Mouse (Mus musculus) layer of hippocampus, adult 9-10 months (tissue): ENCODE data around the gene Deup1.

ENCODE experiments used
- DNase-seq: peaks from one replicate; pipeline ENCODE4 v3.0.0; 2022; ENCODE audit warnings: low spot score

Deup1 gene

DNA sequence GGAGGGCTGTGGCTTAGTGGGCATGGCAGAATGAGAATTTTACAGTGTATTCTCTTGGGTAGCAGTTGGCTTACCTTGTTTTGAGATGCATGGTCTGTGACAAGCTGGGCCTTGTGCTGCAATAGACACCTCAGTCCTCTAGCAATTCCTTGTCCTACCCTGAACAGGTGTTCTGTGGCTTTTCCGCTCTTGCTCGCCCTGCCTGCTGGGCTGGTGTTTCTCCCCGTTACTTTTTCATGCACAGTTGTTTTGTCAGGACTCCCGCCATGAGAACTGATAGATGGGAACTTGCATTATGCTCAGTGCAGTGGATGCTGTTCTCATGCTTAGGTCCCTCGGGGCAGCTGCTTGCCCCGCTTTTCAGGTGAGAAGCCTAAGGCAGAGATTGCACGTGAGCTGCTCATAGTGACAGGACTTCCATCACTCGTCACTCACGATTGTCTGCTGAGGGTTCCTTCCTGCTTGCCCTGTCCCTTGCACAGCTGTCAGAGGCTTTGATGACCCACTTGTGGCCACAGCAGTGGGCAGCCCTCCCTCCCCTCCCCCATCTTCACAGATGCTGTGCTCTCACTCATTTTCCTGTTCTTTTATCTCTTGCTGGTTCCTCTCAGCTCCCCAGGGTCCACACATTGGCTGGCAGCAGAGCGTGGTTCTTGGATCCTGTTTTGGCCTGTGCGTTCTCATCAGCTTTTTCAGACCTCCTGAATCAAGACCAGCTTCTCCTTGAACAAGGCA, 94.2 kb downstream of the Deup1 start:
- no peak for DNase-seq

DNA sequence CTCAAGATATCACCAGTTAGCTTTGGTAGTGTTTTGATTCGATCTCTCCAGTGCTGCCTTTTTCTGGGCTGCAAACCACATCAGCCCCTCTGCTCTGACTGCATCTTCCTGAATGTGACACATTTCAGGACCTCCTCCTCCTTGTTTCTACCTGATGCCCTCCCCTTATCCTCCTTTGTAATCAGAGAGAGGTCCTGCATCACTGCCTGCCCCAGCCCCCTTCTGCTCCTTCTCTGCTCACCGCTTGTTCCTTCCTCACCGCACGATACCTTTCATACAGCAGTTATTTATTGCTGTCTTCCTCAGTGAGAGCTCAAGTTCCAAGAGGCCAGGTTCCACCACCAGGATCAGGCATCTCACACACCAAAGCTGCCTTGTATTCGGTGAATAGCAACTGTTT, 96.5 kb downstream of the Deup1 start:
- DNase-seq, result no peak

DNA sequence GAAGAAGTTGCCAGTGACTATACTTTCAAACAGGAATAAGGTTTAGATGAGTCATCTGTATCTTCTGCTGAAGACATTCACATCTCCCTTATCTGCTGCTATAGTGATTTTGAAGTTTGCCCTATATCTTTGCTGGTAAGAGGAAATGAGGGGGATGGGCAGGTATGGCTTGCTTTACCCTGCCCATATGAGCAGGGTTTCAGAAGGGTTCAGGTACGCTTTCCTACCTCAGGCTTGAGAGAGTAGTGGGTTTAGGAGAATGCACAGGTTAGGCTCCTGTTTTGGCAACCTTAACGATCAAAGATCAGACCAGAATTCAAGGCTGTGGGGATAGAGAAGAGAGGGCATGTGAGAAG, 97.8 kb downstream of the Deup1 start:
- no peak for DNase-seq

DNA sequence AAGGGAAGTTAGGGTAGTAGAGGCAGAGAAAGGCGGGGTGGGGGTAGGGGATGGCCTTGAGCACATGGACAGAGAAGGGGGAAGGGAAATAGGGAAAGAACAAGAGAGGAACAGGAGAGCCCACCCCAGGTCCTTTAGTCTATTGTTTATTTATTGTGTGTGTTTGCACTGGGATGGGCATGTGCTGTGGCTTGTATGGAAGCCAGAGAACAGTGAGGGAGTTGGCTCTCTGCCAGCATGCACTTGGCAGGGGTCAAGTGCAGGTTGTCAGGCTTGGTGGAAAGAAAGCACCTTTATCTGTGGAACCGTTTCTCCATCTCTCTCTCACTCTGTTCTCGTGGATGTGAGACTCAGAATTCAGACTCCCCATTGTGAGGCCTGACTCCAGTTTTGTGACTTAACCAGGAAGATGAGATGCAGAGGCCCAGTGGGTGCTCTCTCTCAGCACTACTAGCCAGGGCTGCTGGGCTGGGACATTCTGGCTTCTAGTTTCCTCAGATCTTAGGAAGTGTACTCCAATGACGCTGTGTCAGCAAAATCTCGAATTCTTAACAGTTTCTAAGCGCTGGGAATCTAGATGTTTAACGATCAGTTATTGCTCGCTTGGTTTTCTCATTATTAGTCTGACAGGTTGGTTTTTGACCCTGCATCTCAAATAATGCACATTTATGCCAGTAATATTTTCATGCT, 98.3 kb downstream of the Deup1 start:
- no peak for DNase-seq

DNA sequence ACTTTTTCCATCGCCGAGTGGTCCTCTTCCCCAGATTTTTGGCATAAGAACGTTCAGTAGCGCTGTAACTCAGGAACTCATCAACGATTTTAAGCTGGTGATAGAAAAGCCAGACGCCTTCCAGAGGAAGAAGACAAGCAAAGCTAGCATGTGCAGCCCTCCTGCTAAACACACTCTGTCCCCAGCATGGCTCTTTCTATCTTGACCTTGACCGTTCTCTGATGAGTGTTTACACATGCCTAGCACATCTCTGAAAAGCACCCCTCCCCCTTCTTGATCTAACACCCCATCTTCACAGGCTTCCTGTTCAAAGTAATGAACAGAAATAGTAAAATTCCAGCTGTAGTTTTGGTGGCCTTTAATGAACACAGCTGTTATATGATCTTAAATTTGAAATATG, 99.4 kb downstream of the Deup1 start:
- DNase-seq, result no peak

DNA sequence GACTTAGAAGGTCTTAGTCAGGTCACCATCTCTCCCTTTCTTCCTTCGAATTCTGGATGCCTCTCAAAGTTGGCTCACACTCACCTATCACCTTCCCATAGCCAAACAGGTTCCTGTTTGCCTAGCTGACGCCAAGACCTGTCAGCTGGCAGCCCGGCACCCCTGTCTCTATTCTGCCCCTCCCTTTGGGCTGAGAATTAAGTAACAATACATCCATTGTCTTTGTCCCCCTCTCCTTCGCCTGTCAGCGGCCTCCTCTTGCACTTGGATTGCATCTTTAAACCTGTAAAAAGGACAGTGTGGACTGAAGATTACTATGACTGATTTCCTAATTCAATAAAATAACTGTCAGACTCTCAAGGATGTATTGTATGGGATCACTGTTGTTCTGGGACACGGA, 99.9 kb downstream of the Deup1 start:
- no peak for DNase-seq

DNA sequence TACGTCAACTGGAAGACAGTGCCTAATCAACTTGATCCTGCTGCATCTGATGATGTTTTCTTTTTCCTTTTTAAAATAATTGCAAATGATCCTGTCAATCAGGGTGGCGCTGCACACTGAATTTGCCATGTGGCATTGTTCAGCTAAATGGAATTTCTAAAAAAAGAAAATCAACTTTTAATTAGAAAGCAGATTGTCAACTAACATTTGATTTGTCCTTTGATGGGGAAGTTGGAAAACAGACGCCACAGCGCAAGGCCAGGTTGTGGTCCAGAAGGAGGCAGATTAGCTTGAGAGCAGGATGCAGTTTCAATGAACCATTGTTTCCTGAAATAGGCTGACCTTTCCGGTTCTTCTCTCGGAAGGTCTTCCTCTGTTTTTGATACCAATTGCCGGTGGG, 101.2 kb downstream of the Deup1 start:
- no peak for DNase-seq

DNA sequence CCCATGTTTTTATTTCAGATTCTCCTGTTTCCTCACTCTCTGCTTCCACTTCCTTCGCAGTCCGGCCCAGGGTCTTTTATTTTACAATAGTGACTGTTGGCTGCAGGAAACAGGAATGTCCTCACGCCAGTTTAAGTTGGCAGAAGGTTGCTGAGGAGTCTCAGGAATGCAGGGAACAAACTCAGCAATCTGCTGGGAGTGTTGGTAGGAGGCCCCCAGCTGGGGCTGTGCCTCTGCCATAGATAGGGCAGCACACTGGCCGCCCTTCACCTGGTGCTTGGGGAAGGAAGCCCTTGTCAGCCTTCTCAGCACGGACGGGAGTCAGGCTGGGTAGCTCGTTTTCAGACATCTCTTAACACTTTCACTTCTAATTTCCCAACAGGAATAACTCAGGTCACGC, 102.5 kb downstream of the Deup1 start:
- no peak for DNase-seq

DNA sequence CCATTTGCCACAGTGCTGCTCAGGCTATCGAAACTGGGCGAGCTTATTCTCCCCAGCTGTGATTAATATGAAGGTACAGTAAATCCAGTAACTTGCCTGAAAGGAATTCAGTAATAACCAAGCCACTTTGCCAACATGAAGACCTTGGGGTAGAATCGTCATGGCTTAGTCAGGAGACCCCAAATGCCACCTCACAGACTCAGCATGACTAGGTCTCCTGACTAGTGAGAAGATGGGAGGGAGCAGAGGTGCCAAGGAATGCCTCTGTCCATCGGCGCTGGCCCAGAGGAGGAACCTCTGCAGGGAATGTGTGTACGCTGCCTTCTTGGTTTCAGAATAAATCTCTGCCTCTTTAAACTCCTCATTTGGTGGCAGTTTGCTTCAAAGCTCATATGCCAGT, 104.1 kb downstream of the Deup1 start:
- no peak for DNase-seq

DNA sequence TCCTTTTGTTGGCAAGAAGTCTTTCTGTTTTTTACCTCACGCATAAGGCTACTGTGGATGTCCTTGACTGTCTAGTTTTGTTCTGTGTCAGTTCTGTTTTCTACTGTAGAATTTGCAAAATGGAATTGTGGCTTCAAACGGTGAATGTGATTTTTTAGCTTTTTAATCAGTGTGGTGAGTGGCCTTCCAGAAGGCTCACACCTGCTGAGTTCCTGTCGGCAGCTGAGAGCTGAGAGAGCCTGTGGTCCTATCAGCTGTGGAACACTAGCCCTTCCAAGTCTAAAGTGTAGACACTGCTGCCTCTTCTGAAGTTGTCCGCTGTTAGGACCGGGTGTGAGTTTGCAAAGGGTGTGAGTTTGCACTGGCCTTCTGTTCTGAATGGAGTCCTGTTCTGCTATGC, 104.8 kb downstream of the Deup1 start:
- no peak for DNase-seq

DNA sequence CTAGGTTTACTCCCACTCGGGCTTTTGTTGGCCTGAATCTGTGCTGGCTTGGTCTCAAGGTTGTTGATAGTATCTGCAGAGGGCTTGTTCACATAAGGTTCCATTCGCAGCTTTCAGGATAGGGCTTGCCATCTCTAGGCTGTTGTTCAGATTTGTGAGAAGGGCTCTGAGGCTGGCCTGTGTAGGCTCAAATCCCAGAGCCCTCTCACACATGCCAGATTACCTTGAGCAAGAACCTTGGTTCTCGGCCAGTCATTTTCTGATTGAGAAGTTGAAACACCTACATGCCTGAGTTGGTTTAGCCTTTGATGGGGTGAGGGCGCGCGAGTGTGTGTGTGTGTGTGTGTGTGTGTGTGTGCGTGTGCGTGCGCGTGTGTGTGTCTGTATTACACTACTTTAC, 105.4 kb downstream of the Deup1 start:
- DNase-seq, result no peak

DNA sequence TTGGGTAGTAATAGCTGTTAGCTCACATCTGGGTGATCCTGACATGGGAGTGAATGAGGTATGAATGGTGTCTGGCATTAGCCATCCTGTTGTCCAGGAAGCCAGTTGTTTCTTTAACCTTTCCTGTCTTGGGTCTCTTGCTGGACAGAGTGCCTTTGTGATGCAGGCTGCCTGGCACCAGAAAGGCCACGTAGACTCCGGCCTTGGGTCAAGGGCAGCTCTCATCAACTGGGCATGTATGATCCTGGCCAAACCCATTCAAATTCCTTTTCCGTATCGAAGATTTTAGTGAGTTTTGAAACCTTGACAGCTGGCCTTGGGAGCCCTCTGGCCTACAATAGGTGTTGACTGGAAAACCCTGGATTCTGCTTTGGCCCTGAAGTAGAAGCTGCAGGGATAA, 109.8 kb downstream of the Deup1 start:
- DNase-seq, result no peak

DNA sequence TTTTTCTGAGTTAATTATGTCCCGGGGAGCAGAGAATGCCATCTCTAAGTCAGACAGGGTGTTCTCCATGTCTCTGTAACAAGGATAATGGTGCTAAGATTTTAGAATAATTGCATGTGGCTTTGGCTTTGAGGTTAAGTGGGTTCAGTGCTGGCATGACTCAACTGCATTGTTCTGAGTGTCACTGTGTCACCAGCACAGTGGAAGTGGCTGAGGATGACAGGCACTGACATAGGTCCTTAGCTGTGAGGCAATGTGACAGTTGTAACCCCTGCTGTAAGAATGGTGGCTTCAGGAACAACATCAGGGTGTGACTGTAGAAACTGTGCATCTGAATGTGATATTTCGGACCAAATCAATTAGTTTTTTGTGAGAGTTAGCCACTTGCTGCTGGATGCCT, 111.7 kb downstream of the Deup1 start:
- DNase-seq, result no peak

DNA sequence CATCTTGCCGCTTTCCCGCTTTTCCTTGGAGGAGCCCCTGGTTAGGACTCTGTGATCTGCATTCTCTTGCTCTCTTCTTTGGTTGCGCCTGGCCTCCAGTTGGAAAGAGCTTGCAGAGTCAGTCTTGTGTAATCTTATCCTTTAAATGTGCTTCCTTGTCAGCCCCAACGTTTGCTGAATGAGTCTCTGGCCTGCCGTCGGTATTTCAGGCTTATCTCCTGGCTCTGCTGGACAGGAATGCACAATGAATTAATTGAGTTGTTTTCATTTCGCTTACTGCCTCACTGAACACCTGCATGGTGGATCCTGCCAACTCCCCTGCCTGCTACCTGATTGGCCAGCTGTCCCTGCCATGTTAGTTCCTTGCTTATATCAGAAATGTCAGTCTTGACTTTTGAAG, 114.8 kb downstream of the Deup1 start:
- no peak for DNase-seq

DNA sequence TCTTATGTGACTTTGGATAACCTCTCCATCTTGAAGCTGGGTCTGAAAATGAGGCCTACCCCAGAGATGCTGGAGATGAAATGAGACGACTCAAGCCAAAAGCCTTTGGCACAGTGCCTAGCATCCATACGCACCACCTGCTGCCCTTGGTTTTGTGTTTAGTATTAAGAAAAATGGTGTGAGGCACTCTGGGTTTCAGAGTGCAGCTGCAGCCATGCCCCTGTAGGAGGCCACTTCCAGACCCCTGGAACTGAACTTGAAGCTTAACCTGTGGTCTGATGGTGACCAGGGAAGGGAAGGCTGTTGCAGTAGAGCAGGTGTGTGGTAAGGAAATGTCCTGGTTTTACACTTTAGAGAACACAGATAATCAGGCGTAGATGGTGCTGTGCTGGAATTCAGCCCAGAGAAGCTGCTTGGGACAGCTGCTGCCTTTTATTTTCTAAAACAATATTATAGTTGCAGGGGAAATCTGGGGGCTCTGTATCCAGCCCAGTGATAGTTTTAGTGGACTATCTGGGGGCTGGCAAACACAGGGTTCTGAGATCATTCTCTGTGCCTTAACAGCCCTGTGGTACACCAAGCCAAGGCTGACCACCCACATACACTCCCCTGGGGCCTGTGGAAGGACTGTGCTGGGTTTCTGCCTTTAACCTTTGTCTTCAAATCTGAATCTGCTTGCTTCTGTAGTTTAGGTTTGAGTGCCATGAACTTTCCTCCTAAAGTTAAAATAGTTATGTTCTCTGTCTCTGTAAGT, 117.0 kb downstream of the Deup1 start:
- no peak for DNase-seq
